Mouse (Mus musculus): ENCODE data around the gene Ubxn6.

The Ubxn6 gene

GRCm38 (mm10) chr17:56055945-56056678 lies 18.7 kb downstream of the Ubxn6 start:
- DNase-seq (ENCODE audit: low spot score in 2 of 2) = no peak

GRCm38 (mm10) chr17:56054938-56055337 lies 19.9 kb downstream of the Ubxn6 start:
- no peak for DNase-seq (ENCODE audit: low spot score in 2 of 2)

- no peak for DNase-seq (ENCODE audit: low spot score in 2 of 2)
Measured at GRCm38 (mm10) chr17:56051369-56051768, 23.5 kb downstream of the Ubxn6 start.

GRCm38 (mm10) chr17:56040857-56041163 lies 34.0 kb downstream of the Ubxn6 start:
- DNase-seq (ENCODE audit: low spot score in 2 of 2) = no peak

GRCm38 (mm10) chr17:56040030-56040856 lies 34.6 kb downstream of the Ubxn6 start, which contains the start of gene Chaf1a:
Gene Chaf1a, plus strand, starts transcription at chr17:56040439.
- peak; percentile 95 to 98 for DNase-seq (ENCODE audit: low spot score in 2 of 2)

- DNase-seq (ENCODE audit: low spot score in 2 of 2) = no peak
Measured at GRCm38 (mm10) chr17:56039345-56039744, 35.5 kb downstream of the Ubxn6 start.

GRCm38 (mm10) chr17:56038583-56039261 lies 36.1 kb downstream of the Ubxn6 start:
- DNase-seq (ENCODE audit: low spot score in 2 of 2) = no peak

- DNase-seq (ENCODE audit: low spot score in 2 of 2) = no peak
Measured at GRCm38 (mm10) chr17:56036901-56037287, 37.9 kb downstream of the Ubxn6 start.

GRCm38 (mm10) chr17:56036176-56036900 lies 38.5 kb downstream of the Ubxn6 start, which contains the start of gene Sh3gl1:
Gene Sh3gl1, minus strand, starts transcription at chr17:56036635.
- DNase-seq (ENCODE audit: low spot score in 2 of 2) = peak; percentile 99

- no peak for DNase-seq (ENCODE audit: low spot score in 2 of 2)
Measured at GRCm38 (mm10) chr17:56035216-56035615, 39.6 kb downstream of the Ubxn6 start.

GRCm38 (mm10) chr17:56034726-56035100 lies 40.1 kb downstream of the Ubxn6 start:
- no peak for DNase-seq (ENCODE audit: low spot score in 2 of 2)

- DNase-seq (ENCODE audit: low spot score in 2 of 2) = no peak
Measured at GRCm38 (mm10) chr17:56034040-56034725, 40.6 kb downstream of the Ubxn6 start.

GRCm38 (mm10) chr17:56032831-56033230 lies 42.0 kb downstream of the Ubxn6 start:
- DNase-seq (ENCODE audit: low spot score in 2 of 2) = no peak

GRCm38 (mm10) chr17:56032127-56032733 lies 42.6 kb downstream of the Ubxn6 start:
- no peak for DNase-seq (ENCODE audit: low spot score in 2 of 2)

- no peak for DNase-seq (ENCODE audit: low spot score in 2 of 2)
Measured at GRCm38 (mm10) chr17:56031431-56031830, 43.4 kb downstream of the Ubxn6 start.

GRCm38 (mm10) chr17:56030919-56031318 lies 43.9 kb downstream of the Ubxn6 start:
- no peak for DNase-seq (ENCODE audit: low spot score in 2 of 2)

- DNase-seq (ENCODE audit: low spot score in 2 of 2) = no peak
Measured at GRCm38 (mm10) chr17:56030238-56030870, 44.5 kb downstream of the Ubxn6 start.

- DNase-seq (ENCODE audit: low spot score in 2 of 2) = no peak
Measured at GRCm38 (mm10) chr17:56027801-56028441, 46.9 kb downstream of the Ubxn6 start.

- no peak for DNase-seq (ENCODE audit: low spot score in 2 of 2)
Measured at GRCm38 (mm10) chr17:56026881-56027280, 47.9 kb downstream of the Ubxn6 start.

GRCm38 (mm10) chr17:56026303-56026702 lies 48.5 kb downstream of the Ubxn6 start:
- DNase-seq (ENCODE audit: low spot score in 2 of 2) = no peak

Measured in frontal cortex, postnatal 14 days (tissue).